Mouse (Mus musculus): ENCODE data around the gene Fscn1. TPM values are rescaled to one million over a fixed set of nuclear protein-coding genes. Genes with fewer than 3 reads are reported as not detected.
A peak's percentile ranks its signal among the peaks of the same experiment; 100 is the strongest.

Fscn1 gene
- polyA plus RNA-seq, 1 experiment from 2014 or later, result 347 TPM

DNA sequence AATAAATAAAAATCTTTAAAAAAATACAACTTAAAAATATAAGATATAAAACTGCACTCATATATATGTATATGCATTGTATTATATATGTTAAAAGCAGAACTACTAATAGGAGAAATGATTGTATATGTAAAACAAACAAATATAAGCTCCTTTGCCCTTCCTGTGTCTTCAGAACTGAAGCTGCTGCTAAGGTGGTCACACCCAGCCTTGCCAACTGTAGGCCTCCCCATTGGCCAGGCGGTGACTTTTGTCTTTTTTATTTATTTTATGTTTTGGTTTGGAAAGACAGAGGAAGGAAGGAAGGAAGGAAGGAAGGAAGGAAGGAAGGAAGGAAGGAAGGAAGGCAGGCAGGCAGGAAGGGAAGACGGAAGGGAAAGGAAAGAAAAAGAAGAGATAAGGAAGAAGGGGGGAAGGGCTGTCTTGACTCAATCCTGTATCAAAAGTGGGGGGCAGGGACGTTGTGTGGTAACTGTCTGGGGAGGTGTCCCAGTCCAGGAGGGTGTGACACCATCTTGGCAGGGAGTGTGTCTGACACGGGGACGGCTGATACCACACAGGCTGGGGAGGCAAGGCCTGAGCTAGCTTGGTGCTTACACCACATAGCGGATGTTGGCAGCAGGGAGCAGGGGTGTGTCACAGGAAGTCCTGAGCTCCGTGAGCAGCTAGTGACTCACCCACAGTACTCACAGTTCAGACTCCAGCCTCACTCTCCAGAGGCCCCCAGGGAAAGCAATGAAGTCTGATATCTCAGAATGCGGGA lies 39.7 kb upstream of the Fscn1 start:
- Histone ChIP-seq H3K27me3 (ENCODE audit: insufficient read depth, low read length) (no peaks in the 10 kb centered on the region), H3K36me3 (ENCODE audit: insufficient read depth) (no peaks in the 10 kb centered on the region), H3K4me2 (peak overlapping the region; percentile 19; the same call in 1 of the 2 replicates), H3K4me3 (ENCODE audit: low read depth, low read length) (no peak overlapping the region), H3K27ac (ENCODE audit: low read depth) (peak overlapping the region; percentile 78), H3K4me1 (ENCODE audit: insufficient read depth) (peaks cover 7% of the 10 kb centered on the region; the same call in 1 of the 2 replicates), H3K9me3 (ENCODE audit: low read depth, low read length) (no peaks in the 10 kb centered on the region), H3K9ac (0 out of 2 replicates have a peak overlapping the region, but pooled peaks have one; percentile 13)
- WGBS, result 25% methylated on average over 8 of the region's 8 CpGs
- peak; percentile 79 for DNase-seq
- no peak for TF ChIP-seq CTCF (IDR thresholded peaks at IDR 0.05; ENCODE audit: low read depth)
- ATAC-seq (ENCODE audit: insufficient read depth), result peak; percentile 97

DNA sequence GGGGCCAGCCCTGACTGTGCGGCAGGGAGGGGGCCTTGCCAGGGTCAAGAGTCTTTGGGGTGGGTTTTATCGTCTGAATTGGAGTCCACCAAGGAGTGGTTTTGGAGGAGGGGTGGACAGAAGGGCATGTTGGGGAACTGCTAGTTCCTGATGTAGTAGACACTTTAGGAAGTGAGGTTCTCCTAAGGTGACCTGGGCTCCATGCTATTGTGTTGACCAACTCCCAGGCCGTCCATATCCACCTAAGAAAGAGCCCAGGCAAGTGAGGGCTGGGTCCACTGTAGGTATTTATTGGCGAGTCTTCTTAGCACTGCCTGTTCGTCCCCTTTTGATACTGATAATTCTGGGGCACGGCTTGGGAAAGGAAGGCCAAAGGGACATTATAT lies 39.1 kb upstream of the Fscn1 start:
- peaks cover 11% of the 10 kb centered on the region; the same call in 1 of the 2 replicates for H3K4me1 ChIP-seq (ENCODE audit: insufficient read depth)
- H3K27me3 ChIP-seq (ENCODE audit: insufficient read depth, low read length), result no peaks in the 10 kb centered on the region
- H3K4me3 ChIP-seq (ENCODE audit: low read depth, low read length), result no peak overlapping the region
- TF ChIP-seq CTCF (IDR thresholded peaks at IDR 0.05; ENCODE audit: low read depth), result no peak
- H3K4me2 ChIP-seq, result peak overlapping the region; percentile 19; the same call in 1 of the 2 replicates
- ATAC-seq (ENCODE audit: insufficient read depth) (0 out of 2 replicates have a peak, but pooled peaks have one; percentile 3), DNase-seq (no peak)
- H3K9ac ChIP-seq, result peak overlapping the region; percentile 13; the same call in 1 of the 2 replicates
- 49% methylated on average over 6 of the region's 6 CpGs for WGBS
- H3K9me3 ChIP-seq (ENCODE audit: low read depth, low read length), result no peaks in the 10 kb centered on the region
- H3K36me3 ChIP-seq (ENCODE audit: insufficient read depth), result no peaks in the 10 kb centered on the region
- peak overlapping the region; percentile 78 for H3K27ac ChIP-seq (ENCODE audit: low read depth)

DNA sequence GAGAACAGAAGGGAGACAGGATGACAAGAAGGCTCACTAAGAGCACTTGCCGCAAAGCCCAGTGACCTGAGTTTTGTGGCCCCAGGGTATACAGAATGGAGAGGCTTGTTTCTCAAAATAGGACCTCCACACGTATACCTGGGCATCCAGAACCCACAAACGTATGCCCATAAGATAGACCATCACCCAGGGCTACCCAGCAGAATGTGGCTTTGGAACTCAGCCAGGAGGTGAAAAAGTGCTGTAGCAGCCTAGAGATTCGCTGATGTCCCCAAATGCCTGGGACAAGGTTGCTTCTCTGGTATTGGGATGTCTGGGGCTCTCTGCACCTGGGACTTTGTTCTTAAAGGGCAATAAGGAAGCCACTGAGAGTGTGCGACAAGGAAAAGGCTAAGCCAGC lies 37.9 kb upstream of the Fscn1 start:
- WGBS, result 86% methylated on average over 5 of the region's 5 CpGs

DNA sequence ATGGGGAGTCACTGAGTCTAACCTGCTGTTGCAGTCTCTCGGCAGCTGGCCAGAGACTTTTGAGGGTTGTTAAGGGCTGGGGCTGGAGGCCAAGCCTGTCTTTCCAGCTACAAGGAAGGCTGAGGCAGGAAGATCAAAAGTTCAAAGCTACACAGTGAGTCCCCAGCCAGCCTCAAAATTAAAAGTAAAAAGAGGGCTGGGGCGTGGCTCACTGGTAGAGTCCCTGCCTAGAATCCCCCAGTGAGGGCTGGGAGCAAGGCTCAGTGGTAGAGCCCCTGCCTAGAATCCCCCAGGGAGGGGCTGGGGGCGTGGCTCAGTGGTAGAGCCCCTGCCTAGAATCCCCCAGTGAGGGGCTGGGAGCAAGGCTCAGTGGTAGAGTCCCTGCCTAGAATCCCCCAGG lies 36.4 kb upstream of the Fscn1 start:
- Histone ChIP-seq H3K27ac (ENCODE audit: low read depth) (no peak overlapping the region), H3K4me3 (ENCODE audit: low read depth, low read length) (no peak overlapping the region), H3K9ac (no peak overlapping the region), H3K27me3 (ENCODE audit: insufficient read depth, low read length) (no peaks in the 10 kb centered on the region), H3K36me3 (ENCODE audit: insufficient read depth) (no peaks in the 10 kb centered on the region), H3K9me3 (ENCODE audit: low read depth, low read length) (no peaks in the 10 kb centered on the region), H3K4me1 (ENCODE audit: insufficient read depth) (peaks cover 24% of the 10 kb centered on the region; the same call in 1 of the 2 replicates), H3K4me2 (no peak overlapping the region)
- no peak for TF ChIP-seq CTCF (IDR thresholded peaks at IDR 0.05; ENCODE audit: low read depth)
- DNase-seq (no peak), ATAC-seq (ENCODE audit: insufficient read depth) (no peak)
- WGBS, result 80% methylated on average over 3 of the region's 3 CpGs

More for the DNA sequence above, 37.9 kb upstream of the Fscn1 start:
- Histone ChIP-seq H3K9ac (no peak overlapping the region), H3K4me1 (ENCODE audit: insufficient read depth) (peaks cover 22% of the 10 kb centered on the region; the same call in 1 of the 2 replicates), H3K4me2 (no peak overlapping the region), H3K4me3 (ENCODE audit: low read depth, low read length) (no peak overlapping the region), H3K27ac (ENCODE audit: low read depth) (no peak overlapping the region), H3K27me3 (ENCODE audit: insufficient read depth, low read length) (no peaks in the 10 kb centered on the region), H3K36me3 (ENCODE audit: insufficient read depth) (no peaks in the 10 kb centered on the region), H3K9me3 (ENCODE audit: low read depth, low read length) (no peaks in the 10 kb centered on the region)
- ATAC-seq (ENCODE audit: insufficient read depth), result no peak
- TF ChIP-seq CTCF (IDR thresholded peaks at IDR 0.05; ENCODE audit: low read depth), result no peak
- no peak for DNase-seq

DNA sequence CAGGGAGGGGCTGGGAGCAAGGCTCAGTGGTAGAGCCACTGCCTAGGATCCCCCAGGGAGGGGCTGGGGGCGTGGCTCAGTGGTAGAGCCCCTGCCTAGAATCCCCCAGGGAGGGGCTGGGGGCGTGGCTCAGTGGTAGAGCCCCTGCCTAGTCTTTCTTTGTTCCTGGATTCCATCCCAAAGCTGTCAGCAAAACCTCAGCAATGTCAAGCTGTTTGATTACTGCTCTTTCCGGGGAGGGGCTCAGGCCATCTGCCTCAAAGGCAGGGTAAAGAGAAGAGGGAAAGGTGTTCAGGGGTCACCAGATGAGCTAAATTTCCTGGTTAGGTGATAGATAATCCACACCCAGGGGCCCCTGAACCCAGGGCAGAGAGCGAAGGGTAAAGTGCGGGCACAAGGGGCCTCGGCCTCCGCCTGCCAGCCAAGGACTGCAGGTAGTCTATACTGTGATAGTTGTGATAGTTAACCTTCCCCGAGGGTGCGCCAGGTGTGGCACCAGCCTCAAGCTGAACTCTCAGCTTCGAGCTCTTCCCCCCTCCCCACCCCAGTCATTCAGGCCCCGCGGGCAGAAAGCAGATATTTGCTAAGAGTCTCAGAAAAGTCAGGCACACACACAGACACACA lies 35.7 kb upstream of the Fscn1 start:
- Histone ChIP-seq H3K4me2 (no peak overlapping the region), H3K4me3 (ENCODE audit: low read depth, low read length) (no peak overlapping the region), H3K9ac (no peak overlapping the region), H3K9me3 (ENCODE audit: low read depth, low read length) (no peaks in the 10 kb centered on the region), H3K4me1 (ENCODE audit: insufficient read depth) (peaks cover 24% of the 10 kb centered on the region; the same call in 1 of the 2 replicates), H3K36me3 (ENCODE audit: insufficient read depth) (no peaks in the 10 kb centered on the region), H3K27ac (ENCODE audit: low read depth) (no peak overlapping the region), H3K27me3 (ENCODE audit: insufficient read depth, low read length) (no peaks in the 10 kb centered on the region)
- DNase-seq (no peak), ATAC-seq (ENCODE audit: insufficient read depth) (no peak)
- 74% methylated on average over 12 of the region's 12 CpGs for WGBS
- no peak for TF ChIP-seq CTCF (IDR thresholded peaks at IDR 0.05; ENCODE audit: low read depth)

DNA sequence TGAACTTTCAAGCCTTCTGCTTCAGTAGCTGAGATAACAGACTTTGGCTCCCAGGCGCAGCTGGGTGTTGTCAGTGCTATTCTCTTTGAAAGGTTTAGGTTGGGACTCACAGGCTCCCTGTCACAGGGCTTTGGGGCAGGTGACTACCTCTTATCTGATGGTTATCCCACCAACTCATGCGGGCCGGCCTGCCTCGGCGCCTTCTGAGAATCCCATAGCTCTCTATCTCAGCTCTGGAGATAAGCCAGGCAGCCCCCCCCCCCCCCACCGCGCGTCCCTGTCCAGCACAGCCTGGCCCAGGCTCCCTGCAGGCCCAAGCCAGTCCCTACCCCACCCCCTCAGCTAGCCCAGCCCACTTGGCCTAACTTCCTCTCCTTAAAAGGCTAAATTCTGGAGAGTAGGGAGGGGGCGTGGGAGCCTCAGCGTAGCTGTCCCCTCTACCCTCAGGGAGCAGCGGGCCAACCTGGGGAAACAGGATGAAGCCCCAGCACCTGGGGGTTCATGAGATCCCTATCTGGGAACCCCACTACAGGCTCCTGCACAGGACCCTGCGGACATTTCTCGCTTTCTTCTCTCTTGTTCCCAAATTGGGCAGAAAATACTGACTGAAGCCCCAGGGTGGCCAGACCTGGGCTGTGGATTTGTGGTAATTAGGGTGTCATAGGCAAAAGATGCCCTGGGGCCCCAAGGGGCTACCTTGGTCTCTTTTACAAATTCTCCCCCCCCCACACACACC lies 33.8 kb upstream of the Fscn1 start:
- DNase-seq (peak; percentile 83), ATAC-seq (ENCODE audit: insufficient read depth) (peak; percentile 90)
- Histone ChIP-seq H3K36me3 (ENCODE audit: insufficient read depth) (no peaks in the 10 kb centered on the region), H3K4me1 (ENCODE audit: insufficient read depth) (peaks cover 17% of the 10 kb centered on the region; the same call in 1 of the 2 replicates), H3K9ac (peak overlapping the region; percentile 23), H3K9me3 (ENCODE audit: low read depth, low read length) (no peaks in the 10 kb centered on the region), H3K4me2 (peak overlapping the region; percentile 50), H3K27me3 (ENCODE audit: insufficient read depth, low read length) (no peaks in the 10 kb centered on the region), H3K4me3 (ENCODE audit: low read depth, low read length) (peak overlapping the region; percentile 1; the same call in 1 of the 2 replicates), H3K27ac (ENCODE audit: low read depth) (peak overlapping the region; percentile 91)
- 8% methylated on average over 13 of the region's 13 CpGs for WGBS
- TF ChIP-seq CTCF (IDR thresholded peaks at IDR 0.05; ENCODE audit: low read depth), result no peak

DNA sequence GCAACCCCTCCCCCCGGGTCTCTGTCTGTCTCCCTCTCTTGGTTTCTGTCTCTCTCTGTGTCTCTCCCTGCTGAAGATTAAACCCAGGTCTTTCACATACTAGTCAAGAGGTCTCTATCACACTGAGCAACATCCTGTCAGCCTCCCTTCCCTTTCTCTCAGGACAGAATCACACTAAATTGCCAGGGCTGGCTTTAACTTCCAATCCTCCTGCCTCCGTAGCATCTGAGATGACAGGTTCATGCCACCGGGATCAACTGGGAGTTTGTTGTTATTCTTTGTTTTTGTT lies 33.3 kb upstream of the Fscn1 start:
- Histone ChIP-seq H3K4me3 (ENCODE audit: low read depth, low read length) (no peak overlapping the region), H3K4me2 (peak overlapping the region; percentile 50), H3K9ac (peak overlapping the region; percentile 23), H3K4me1 (ENCODE audit: insufficient read depth) (peaks cover 17% of the 10 kb centered on the region; the same call in 1 of the 2 replicates), H3K27me3 (ENCODE audit: insufficient read depth, low read length) (no peaks in the 10 kb centered on the region), H3K36me3 (ENCODE audit: insufficient read depth) (no peaks in the 10 kb centered on the region), H3K27ac (ENCODE audit: low read depth) (peak overlapping the region; percentile 91), H3K9me3 (ENCODE audit: low read depth, low read length) (no peaks in the 10 kb centered on the region)
- DNase-seq (no peak), ATAC-seq (ENCODE audit: insufficient read depth) (no peak)
- WGBS, result 34% methylated on average over 3 of the region's 3 CpGs
- TF ChIP-seq CTCF (IDR thresholded peaks at IDR 0.05; ENCODE audit: low read depth), result no peak
